Mouse (Mus musculus): ENCODE data around the gene Lmf2. TPM values are rescaled to one million over a fixed set of nuclear protein-coding genes. Genes with fewer than 3 reads are reported as not detected.

Gene Lmf2
- polyA plus RNA-seq, 1 experiment from 2014 or later, result 47.8 TPM

DNA sequence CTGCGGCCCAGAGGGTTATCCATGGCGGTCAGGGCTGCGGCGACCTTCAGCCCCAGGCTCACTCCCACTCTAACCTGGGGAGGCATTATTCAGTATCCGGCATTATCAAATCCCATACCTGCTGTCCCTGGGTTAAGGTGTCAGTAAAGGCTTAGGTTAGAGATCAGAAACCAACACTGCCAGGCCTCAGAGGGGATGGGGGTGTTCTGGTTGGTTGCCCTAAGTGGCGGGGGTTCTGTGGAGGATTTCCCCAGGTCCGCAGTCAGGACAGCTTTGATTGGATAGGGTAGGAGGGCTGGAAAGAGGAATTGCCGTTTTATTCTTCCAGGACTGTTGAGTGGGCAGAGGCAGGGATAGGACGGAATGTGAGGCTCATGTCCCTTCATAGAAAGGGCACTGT, 18.9 kb upstream of the Lmf2 start:
- 49% methylated on average over 9 of the region's 9 CpGs for WGBS
- Histone ChIP-seq H3K27ac (replicated peaks; ENCODE audit: low read depth, low read length) (peak overlapping the region; percentile 86; the same call in 1 of the 2 replicates), H3K4me2 (ENCODE audit: low read depth, low read length) (peak overlapping the region; percentile 92), H3K9ac (ENCODE audit: low read depth, low read length) (peak overlapping the region; percentile 84), H3K36me3 (ENCODE audit: control insufficient read depth, insufficient read depth, low read length) (peaks cover 35% of the 10 kb centered on the region), H3K9me3 (ENCODE audit: control insufficient read depth, low read length) (no peaks in the 10 kb centered on the region), H3K27me3 (replicated peaks; ENCODE audit: control insufficient read depth, insufficient read depth, low read length) (peaks cover 41% of the 10 kb centered on the region), H3K4me1 (ENCODE audit: control insufficient read depth, insufficient read depth, low read length) (peaks cover 19% of the 10 kb centered on the region; the same call in 1 of the 2 replicates), H3K4me3 (ENCODE audit: low read depth, low read length) (peak overlapping the region; percentile 72)
- DNase-seq (ENCODE audit: low spot score) (no peak), ATAC-seq (ENCODE audit: low read depth) (no peak)

DNA sequence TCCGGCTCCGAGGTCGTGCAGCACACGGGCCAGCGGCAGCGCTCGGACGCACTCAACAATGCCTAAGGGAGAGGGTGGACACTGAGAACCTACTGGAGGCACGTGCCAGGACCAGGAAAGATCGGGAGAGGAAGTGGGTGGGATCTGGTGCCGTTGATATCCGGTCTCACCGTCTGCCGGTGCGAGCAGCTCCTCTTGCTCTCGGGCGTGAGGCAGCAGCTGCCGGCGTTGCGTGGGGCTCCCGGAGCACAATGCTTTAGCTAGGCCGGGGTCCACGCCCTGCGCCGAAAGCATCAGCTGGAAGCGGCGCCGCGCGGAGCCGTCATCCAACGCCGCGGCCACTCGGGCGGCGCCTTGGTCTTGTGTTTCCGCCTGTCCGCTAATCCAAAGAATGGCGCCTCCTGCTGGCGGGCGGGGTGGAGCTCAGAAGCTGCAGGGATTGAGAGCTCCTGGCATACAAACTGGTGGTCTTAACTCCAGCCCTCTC, 18.3 kb upstream of the Lmf2 start, which contains the start of gene Sco2:
TSS of gene Sco2 (minus strand) at position 85 of the 487 bp plus-strand sequence.
- Histone ChIP-seq H3K27ac (replicated peaks; ENCODE audit: low read depth, low read length) (peak within 1 kb of the TSS; percentile 86), H3K27me3 (replicated peaks; ENCODE audit: control insufficient read depth, insufficient read depth, low read length) (peaks cover 35% of the 10 kb centered on the region), H3K4me3 (ENCODE audit: low read depth, low read length) (peak within 1 kb of the TSS; percentile 72), H3K4me2 (ENCODE audit: low read depth, low read length) (peak within 1 kb of the TSS; percentile 92), H3K9me3 (ENCODE audit: control insufficient read depth, low read length) (no peaks in the 10 kb centered on the region), H3K36me3 (ENCODE audit: control insufficient read depth, insufficient read depth, low read length) (peaks cover 40% of the 10 kb centered on the region), H3K9ac (ENCODE audit: low read depth, low read length) (peak within 1 kb of the TSS; percentile 84), H3K4me1 (ENCODE audit: control insufficient read depth, insufficient read depth, low read length) (peaks cover 14% of the 10 kb centered on the region; the same call in 1 of the 2 replicates)
- peak; percentile 90 for DNase-seq (ENCODE audit: low spot score)
- ATAC-seq (ENCODE audit: low read depth), result peak; percentile 81
- WGBS, result 1% methylated on average over 26 of the region's 42 CpGs

- H3K9ac ChIP-seq (ENCODE audit: low read depth, low read length), result peak overlapping the region; percentile 84
- 1% methylated on average over 24 of the region's 35 CpGs for WGBS
- H3K9me3 ChIP-seq (ENCODE audit: control insufficient read depth, low read length), result no peaks in the 10 kb centered on the region
These were observed 17.7 kb upstream of the Lmf2 start for GRCm38 (mm10) chr15:89373027-89373761.

DNA sequence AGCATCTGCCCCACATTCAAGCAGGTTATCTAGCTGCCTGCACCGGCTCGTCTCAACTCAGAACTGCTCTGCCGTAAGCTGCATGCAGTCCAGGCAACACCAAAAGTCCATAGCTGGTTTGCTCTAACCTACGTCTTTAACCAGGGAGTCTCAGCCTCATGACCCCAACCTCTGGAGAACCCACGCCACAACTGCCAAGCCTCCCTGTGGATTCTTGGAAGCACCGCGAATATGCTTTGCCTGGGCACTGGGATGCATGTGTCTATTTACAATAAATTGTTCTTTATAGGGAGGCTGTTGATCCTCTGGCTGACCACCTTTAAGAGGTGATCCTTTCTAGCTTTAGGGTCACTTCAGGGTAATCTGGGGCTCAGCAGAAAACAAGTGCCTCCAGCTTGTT, 17.1 kb upstream of the Lmf2 start:
- no peaks in the 10 kb centered on the region for H3K9me3 ChIP-seq (ENCODE audit: control insufficient read depth, low read length)
- peak overlapping the region; percentile 84 for H3K9ac ChIP-seq (ENCODE audit: low read depth, low read length)
- H3K4me1 ChIP-seq (ENCODE audit: control insufficient read depth, insufficient read depth, low read length), result peaks cover 8% of the 10 kb centered on the region; the same call in 1 of the 2 replicates
- no peak for DNase-seq (ENCODE audit: low spot score)
- WGBS, result 78% methylated on average over 7 of the region's 7 CpGs
- peaks cover 23% of the 10 kb centered on the region for H3K27me3 ChIP-seq (replicated peaks; ENCODE audit: control insufficient read depth, insufficient read depth, low read length)
- H3K4me2 ChIP-seq (ENCODE audit: low read depth, low read length), result peak overlapping the region; percentile 92
- ATAC-seq (ENCODE audit: low read depth), result no peak
- peaks cover 53% of the 10 kb centered on the region for H3K36me3 ChIP-seq (ENCODE audit: control insufficient read depth, insufficient read depth, low read length)
- no peak overlapping the region for H3K27ac ChIP-seq (replicated peaks; ENCODE audit: low read depth, low read length)
- H3K4me3 ChIP-seq (ENCODE audit: low read depth, low read length), result peak overlapping the region; percentile 72

More at GRCm38 (mm10) chr15:89373027-89373761, 17.7 kb upstream of the Lmf2 start:
- Histone ChIP-seq H3K27me3 (replicated peaks; ENCODE audit: control insufficient read depth, insufficient read depth, low read length) (peaks cover 29% of the 10 kb centered on the region), H3K27ac (replicated peaks; ENCODE audit: low read depth, low read length) (peak overlapping the region; percentile 86), H3K4me3 (ENCODE audit: low read depth, low read length) (peak overlapping the region; percentile 72), H3K4me1 (ENCODE audit: control insufficient read depth, insufficient read depth, low read length) (peaks cover 8% of the 10 kb centered on the region; the same call in 1 of the 2 replicates), H3K36me3 (ENCODE audit: control insufficient read depth, insufficient read depth, low read length) (peaks cover 46% of the 10 kb centered on the region), H3K4me2 (ENCODE audit: low read depth, low read length) (peak overlapping the region; percentile 92)
- ATAC-seq (ENCODE audit: low read depth) (peak; percentile 90), DNase-seq (ENCODE audit: low spot score) (peak; percentile 89)

- peaks cover 57% of the 10 kb centered on the region for H3K36me3 ChIP-seq (ENCODE audit: control insufficient read depth, insufficient read depth, low read length)
- peaks cover 8% of the 10 kb centered on the region; the same call in 1 of the 2 replicates for H3K4me1 ChIP-seq (ENCODE audit: control insufficient read depth, insufficient read depth, low read length)
- ATAC-seq (ENCODE audit: low read depth), result no peak
These were observed 16.6 kb upstream of the Lmf2 start for GRCm38 (mm10) chr15:89372068-89372467.

GRCm38 (mm10) chr15:89365141-89365551, 9.7 kb upstream of the Lmf2 start:
- no peaks in the 10 kb centered on the region for H3K4me1 ChIP-seq (ENCODE audit: control insufficient read depth, insufficient read depth, low read length)
- WGBS, result 88% methylated on average over 4 of the region's 4 CpGs
- DNase-seq (ENCODE audit: low spot score) (no peak), ATAC-seq (ENCODE audit: low read depth) (no peak)
- H3K9me3 ChIP-seq (ENCODE audit: control insufficient read depth, low read length), result no peaks in the 10 kb centered on the region
- H3K4me2 ChIP-seq (ENCODE audit: low read depth, low read length), result no peak overlapping the region
- H3K9ac ChIP-seq (ENCODE audit: low read depth, low read length), result no peak overlapping the region
- no peak overlapping the region for H3K4me3 ChIP-seq (ENCODE audit: low read depth, low read length)
- no peak overlapping the region for H3K27ac ChIP-seq (replicated peaks; ENCODE audit: low read depth, low read length)
- H3K27me3 ChIP-seq (replicated peaks; ENCODE audit: control insufficient read depth, insufficient read depth, low read length), result no peaks in the 10 kb centered on the region
- H3K36me3 ChIP-seq (ENCODE audit: control insufficient read depth, insufficient read depth, low read length), result peaks cover 98% of the 10 kb centered on the region

More at GRCm38 (mm10) chr15:89372068-89372467, 16.6 kb upstream of the Lmf2 start:
- peaks cover 18% of the 10 kb centered on the region for H3K27me3 ChIP-seq (replicated peaks; ENCODE audit: control insufficient read depth, insufficient read depth, low read length)
- no peak overlapping the region for H3K27ac ChIP-seq (replicated peaks; ENCODE audit: low read depth, low read length)
- H3K4me2 ChIP-seq (ENCODE audit: low read depth, low read length), result no peak overlapping the region
- H3K9me3 ChIP-seq (ENCODE audit: control insufficient read depth, low read length), result no peaks in the 10 kb centered on the region
- no peak overlapping the region for H3K4me3 ChIP-seq (ENCODE audit: low read depth, low read length)
- DNase-seq (ENCODE audit: low spot score), result no peak
- 88% methylated on average over 13 of the region's 13 CpGs for WGBS
- H3K9ac ChIP-seq (ENCODE audit: low read depth, low read length), result no peak overlapping the region

DNA sequence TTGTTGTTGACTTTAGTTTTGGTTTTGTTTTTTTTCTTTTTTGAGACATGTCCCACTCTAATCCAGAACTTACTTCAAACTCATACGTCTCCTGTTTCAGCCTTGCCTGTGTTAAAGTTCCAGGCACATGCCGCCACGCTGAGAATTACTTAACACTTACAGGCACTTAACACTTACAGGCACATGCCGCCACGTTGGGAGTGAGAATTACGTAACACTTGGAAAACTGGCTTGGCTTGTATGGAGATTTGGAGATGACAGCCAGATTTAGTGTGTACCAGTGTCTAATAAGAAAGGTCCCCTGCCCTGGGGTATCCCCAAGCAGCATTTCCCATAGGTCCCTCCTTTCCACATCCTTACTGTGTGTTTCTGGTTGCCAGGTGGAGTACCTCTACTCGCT, 7.6 kb upstream of the Lmf2 start:
- ATAC-seq (ENCODE audit: low read depth) (no peak), DNase-seq (ENCODE audit: low spot score) (no peak)
- H3K9me3 ChIP-seq (ENCODE audit: control insufficient read depth, low read length), result no peaks in the 10 kb centered on the region
- H3K4me1 ChIP-seq (ENCODE audit: control insufficient read depth, insufficient read depth, low read length), result no peaks in the 10 kb centered on the region
- H3K9ac ChIP-seq (ENCODE audit: low read depth, low read length), result no peak overlapping the region
- H3K27me3 ChIP-seq (replicated peaks; ENCODE audit: control insufficient read depth, insufficient read depth, low read length), result no peaks in the 10 kb centered on the region
- H3K4me3 ChIP-seq (ENCODE audit: low read depth, low read length), result no peak overlapping the region
- WGBS, result 85% methylated on average over 7 of the region's 7 CpGs
- H3K4me2 ChIP-seq (ENCODE audit: low read depth, low read length), result no peak overlapping the region
- no peak overlapping the region for H3K27ac ChIP-seq (replicated peaks; ENCODE audit: low read depth, low read length)
- peaks cover 88% of the 10 kb centered on the region for H3K36me3 ChIP-seq (ENCODE audit: control insufficient read depth, insufficient read depth, low read length)

- no peak overlapping the region for H3K9ac ChIP-seq (ENCODE audit: low read depth, low read length)
- no peak overlapping the region for H3K4me2 ChIP-seq (ENCODE audit: low read depth, low read length)
- DNase-seq (ENCODE audit: low spot score) (no peak), ATAC-seq (ENCODE audit: low read depth) (no peak)
- H3K9me3 ChIP-seq (ENCODE audit: control insufficient read depth, low read length), result no peaks in the 10 kb centered on the region
- H3K4me1 ChIP-seq (ENCODE audit: control insufficient read depth, insufficient read depth, low read length), result peaks cover 16% of the 10 kb centered on the region
- H3K27me3 ChIP-seq (replicated peaks; ENCODE audit: control insufficient read depth, insufficient read depth, low read length), result no peaks in the 10 kb centered on the region
- H3K4me3 ChIP-seq (ENCODE audit: low read depth, low read length), result no peak overlapping the region
- H3K27ac ChIP-seq (replicated peaks; ENCODE audit: low read depth, low read length), result no peak overlapping the region
- H3K36me3 ChIP-seq (ENCODE audit: control insufficient read depth, insufficient read depth, low read length), result peaks cover 51% of the 10 kb centered on the region
- 88% methylated on average over 3 of the region's 3 CpGs for WGBS
These were observed 3.3 kb upstream of the Lmf2 start for GRCm38 (mm10) chr15:89358784-89359183.
